Mouse (Mus musculus) stomach, embryonic 16.5 days (tissue): Measurements from ENCODE around the gene Gpr156. TPM values are rescaled to one million over a fixed set of nuclear protein-coding genes. Genes with fewer than 3 reads are reported as not detected.

Source experiments
- ATAC-seq: fragments of 200-750 bp; cut with Nextera tagmentation; 2 replicates; pipeline ENCODE4 v1.8.0; 2017; ENCODE audit warnings: moderate number of reproducible peaks, moderate TSS enrichment; ENCODE audit not compliant: insufficient read depth, low FRiP score
- H3K27ac ChIP-seq: fragments of 300-500 bp; sonication (generic); 2 replicates; pipeline ENCODE4 v1.5.1; 2014; ENCODE audit warnings: low read length
- H3K27me3 ChIP-seq: fragments of 300-500 bp; sonication (generic); 2 replicates; pipeline ENCODE4 v1.6.1; 2014; ENCODE audit warnings: low read length, control low read depth, mixed read lengths; ENCODE audit not compliant: control insufficient read depth, insufficient read depth
- H3K36me3 ChIP-seq: fragments of 300-500 bp; sonication (generic); 2 replicates; pipeline ENCODE4 v1.6.1; 2014; ENCODE audit warnings: low read length; ENCODE audit not compliant: control insufficient read depth, insufficient read depth
- H3K4me1 ChIP-seq: fragments of 300-500 bp; sonication (generic); 2 replicates; pipeline ENCODE4 v1.6.1; 2014; ENCODE audit warnings: low read length, control low read depth, mixed read lengths; ENCODE audit not compliant: control insufficient read depth, insufficient read depth
- H3K4me2 ChIP-seq: fragments of 300-500 bp; sonication (generic); 2 replicates; pipeline ENCODE4 v1.6.1; 2014; ENCODE audit warnings: low read depth, low read length, mixed read lengths
- H3K4me3 ChIP-seq: fragments of 300-500 bp; sonication (generic); replicated peaks from 2 replicates; pipeline ENCODE4 v1.5.1; 2014; ENCODE audit warnings: mild to moderate bottlenecking, low read length
- H3K9ac ChIP-seq: fragments of 300-500 bp; sonication (generic); 2 replicates; pipeline ENCODE4 v1.6.1; 2014; ENCODE audit warnings: low read length
- H3K9me3 ChIP-seq: fragments of 300-500 bp; sonication (generic); replicated peaks from 2 replicates; pipeline ENCODE4 v1.6.1; 2016; ENCODE audit warnings: low read length, control low read depth; ENCODE audit not compliant: control insufficient read depth
- WGBS: fragments of 180-500 bp; shearing (Covaris S2); extraction: QIAGEN DNeasy Blood & Tissue Kit; methylation state at CpG from one replicate; pipeline ENCODE4 v1.1.7; 2014; 5-methylcytosine and 5-hydroxymethylcytosine counted together
- polyA plus RNA-seq: library from polyadenylated mRNA; unstranded; fragments of >200 nt; fragmentation: Nextera tagmentation; extraction: Ambion mirVana; gene quantifications from 2 replicates; pipeline ENCODE4 v1.2.1, GENCODE M21; 2015

Gpr156 gene
- polyA plus RNA-seq, 1 experiment from 2014 or later: 0.05 TPM

DNA sequence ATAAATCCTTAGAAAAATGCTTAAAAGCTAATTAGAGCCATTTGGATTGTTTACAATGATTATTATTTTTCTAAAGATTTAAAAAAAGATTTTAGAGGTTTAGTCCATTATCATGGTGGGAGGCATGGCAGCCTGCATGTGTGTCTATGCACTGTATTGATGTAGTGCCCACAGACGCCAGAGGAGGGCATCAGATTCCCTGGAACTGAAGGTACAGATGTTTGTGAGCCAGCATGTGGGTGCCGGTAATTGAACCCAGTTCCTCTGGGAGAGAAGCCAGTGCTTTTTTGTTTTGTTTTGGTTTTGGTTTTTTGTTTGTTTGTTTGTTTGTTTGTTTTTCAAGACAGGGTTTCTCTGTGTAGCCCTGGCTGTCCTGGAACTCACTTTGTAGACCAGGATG, 13.3 kb downstream of the Gpr156 start:
- WGBS: 89% methylated on average over 2 of the region's 2 CpGs
- ATAC-seq: no peak
- H3K9ac ChIP-seq: no peak overlapping the region

DNA sequence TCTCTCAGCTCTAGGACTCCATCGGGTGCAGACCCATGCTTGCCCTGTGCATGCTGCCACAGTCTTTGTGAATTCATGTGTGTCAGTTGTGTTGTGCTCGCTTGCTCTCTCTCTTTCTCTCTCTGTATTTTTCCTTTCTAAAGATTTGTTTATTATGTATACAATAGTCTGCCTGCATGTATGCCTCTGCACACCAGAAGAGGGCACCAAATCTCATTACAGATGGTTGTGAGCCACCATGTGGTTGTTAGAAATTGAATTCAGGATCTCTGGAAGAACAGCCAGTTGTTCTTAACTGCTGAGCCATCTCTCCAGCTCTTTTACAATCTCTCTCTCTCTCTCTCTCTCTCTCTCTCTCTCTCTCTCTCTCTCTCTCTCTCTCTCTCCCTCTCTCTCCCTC, 18.6 kb downstream of the Gpr156 start:
- no peak overlapping the region for H3K27ac ChIP-seq
- H3K4me3 ChIP-seq: no peak overlapping the region
- no peaks in the 10 kb centered on the region for H3K27me3 ChIP-seq
- H3K4me2 ChIP-seq: no peak overlapping the region
- H3K9ac ChIP-seq: no peak overlapping the region
- no peaks in the 10 kb centered on the region for H3K9me3 ChIP-seq
- WGBS: 79% methylated on average over 2 of the region's 2 CpGs
- no peaks in the 10 kb centered on the region for H3K36me3 ChIP-seq
- no peaks in the 10 kb centered on the region for H3K4me1 ChIP-seq
- no peak for ATAC-seq

More for the DNA sequence above, 13.3 kb downstream of the Gpr156 start:
- Histone ChIP-seq H3K27me3 (no peaks in the 10 kb centered on the region), H3K27ac (no peak overlapping the region), H3K9me3 (no peaks in the 10 kb centered on the region), H3K4me3 (no peak overlapping the region), H3K4me2 (no peak overlapping the region), H3K36me3 (no peaks in the 10 kb centered on the region), H3K4me1 (no peaks in the 10 kb centered on the region)

DNA sequence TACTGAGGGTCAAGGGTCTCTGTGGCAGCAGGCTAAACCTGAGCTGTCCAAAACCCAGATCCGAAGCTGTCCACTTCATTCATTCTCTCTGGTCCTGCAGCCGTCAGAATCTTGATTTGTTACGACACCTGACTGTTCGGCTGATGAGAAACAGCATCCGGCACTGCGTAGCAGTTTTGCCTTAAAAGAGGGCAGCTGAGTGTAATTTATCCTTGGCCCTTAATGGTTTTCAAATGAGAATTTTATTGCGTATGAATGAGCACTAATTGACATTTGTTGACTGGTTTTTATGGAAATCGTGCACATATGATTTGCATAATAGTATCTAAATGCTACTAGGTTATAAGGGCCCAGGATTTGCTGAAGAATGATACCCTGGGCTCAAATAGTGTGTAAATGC, 21.0 kb downstream of the Gpr156 start:
- Histone ChIP-seq H3K27ac (no peak overlapping the region), H3K4me1 (no peaks in the 10 kb centered on the region), H3K36me3 (no peaks in the 10 kb centered on the region), H3K9me3 (no peaks in the 10 kb centered on the region), H3K4me2 (no peak overlapping the region), H3K4me3 (no peak overlapping the region), H3K9ac (no peak overlapping the region), H3K27me3 (no peaks in the 10 kb centered on the region)
- WGBS: 71% methylated on average over 8 of the region's 8 CpGs
- ATAC-seq: no peak

DNA sequence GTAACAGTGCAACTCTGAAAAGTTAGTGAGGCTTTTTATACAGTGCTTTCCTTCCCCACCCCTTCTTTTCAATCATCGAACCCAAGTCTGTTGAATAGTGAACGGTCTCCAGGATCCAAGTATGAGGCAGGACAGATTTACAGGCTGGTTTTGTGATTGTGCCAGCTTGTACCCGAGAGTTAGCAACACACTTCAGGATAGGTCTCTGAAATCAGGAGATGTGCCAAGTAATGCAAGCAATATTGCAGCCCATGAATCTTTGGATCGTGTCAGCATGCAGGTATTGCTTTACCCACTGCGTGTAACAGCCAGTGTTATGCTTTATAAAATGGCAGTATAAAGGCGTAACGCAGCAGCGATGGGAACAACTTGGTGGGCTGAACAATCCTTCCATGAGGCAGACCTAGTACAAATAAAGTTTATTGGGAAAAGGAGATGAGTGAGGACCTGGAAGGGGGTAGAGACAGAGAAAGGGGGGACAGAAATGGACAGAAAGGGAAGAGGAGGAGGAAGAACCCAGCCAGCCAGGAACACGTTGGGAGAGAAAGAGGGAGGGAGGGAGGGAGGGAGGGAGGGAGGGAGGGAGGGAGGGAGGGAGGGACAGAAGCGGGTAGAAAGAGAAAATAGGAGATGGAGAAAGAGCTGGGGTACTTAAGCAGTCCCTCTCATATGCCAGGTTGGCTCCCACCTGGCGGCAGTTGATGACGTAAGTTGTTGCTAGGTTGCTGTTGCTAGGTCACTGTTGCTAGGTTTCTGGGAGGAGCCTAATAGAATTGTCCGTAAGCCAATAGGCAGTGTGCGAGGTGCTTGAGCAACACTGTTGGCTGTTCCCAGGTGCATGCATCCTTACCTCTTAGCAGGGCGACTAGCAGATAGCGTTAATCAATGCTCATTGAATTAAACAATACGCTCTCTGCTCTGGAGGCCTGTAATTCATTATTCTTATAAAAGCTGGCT, 22.1 kb downstream of the Gpr156 start:
- Histone ChIP-seq H3K27me3 (no peaks in the 10 kb centered on the region), H3K4me3 (no peak overlapping the region), H3K36me3 (no peaks in the 10 kb centered on the region), H3K9ac (no peak overlapping the region), H3K9me3 (no peaks in the 10 kb centered on the region), H3K4me2 (no peak overlapping the region), H3K27ac (no peak overlapping the region), H3K4me1 (no peaks in the 10 kb centered on the region)
- WGBS: 54% methylated on average over 16 of the region's 17 CpGs
- peak; percentile 53; the same call in 1 of the 2 replicates for ATAC-seq

DNA sequence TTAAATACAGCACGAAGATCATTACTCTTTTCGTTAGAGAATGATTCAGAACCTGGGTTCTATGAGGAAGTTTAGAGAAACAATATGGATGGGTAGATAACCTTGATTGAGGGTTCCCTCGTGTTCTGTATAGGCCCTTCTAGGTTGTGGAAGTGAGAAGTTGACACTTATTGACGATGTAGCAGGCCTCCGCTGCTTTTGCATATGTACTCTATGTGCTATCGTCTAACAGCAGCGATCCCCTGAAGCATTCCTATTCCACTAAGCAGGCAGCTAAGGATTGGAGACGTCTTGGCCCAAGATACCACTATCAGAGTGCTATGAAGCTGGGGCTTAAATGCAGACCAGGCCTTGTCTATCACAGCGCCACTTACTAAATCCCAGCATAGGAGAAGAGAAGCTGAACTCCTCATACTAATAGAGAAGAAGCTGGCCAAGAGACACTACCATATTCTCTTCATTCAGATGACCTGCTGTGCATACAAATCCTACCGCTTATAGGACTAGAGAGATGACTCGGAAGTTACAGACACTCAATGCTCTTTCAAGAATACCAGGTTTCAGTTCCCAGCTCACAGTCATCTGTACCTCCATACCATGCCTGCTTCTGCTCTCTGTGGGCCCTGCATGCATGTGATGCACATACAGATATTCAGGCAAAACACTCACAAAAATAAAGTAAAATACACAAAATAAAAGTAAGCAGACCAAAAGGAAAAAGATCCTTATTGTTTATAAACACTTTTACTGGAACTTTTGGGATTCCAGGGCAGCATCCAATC, 23.0 kb downstream of the Gpr156 start:
- no peak for ATAC-seq
- Histone ChIP-seq H3K9me3 (no peaks in the 10 kb centered on the region), H3K4me2 (no peak overlapping the region), H3K4me3 (no peak overlapping the region), H3K27me3 (no peaks in the 10 kb centered on the region), H3K27ac (no peak overlapping the region), H3K36me3 (no peaks in the 10 kb centered on the region), H3K4me1 (no peaks in the 10 kb centered on the region), H3K9ac (no peak overlapping the region)
- 63% methylated on average over 11 of the region's 11 CpGs for WGBS

DNA sequence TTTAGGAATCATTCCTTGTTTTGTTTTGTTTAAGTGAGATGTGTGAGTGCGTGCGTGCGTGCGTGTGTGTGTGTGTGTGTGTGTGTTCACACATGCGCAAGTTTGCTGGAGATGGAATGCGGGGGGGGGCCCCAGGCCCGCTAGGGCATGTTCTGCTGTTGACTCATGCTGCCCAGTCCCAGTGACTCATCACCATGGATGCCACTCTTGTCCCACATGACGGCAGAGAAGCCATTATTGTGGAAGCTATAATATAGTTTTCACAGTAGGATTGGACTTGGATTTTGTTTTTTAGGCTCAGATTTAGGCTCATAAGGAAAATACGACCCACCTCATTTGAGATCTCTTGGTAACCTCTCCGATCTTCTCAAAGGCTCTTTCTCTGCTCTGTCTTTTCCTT, 24.0 kb downstream of the Gpr156 start:
- ATAC-seq: no peak
- 63% methylated on average over 10 of the region's 10 CpGs for WGBS
- H3K36me3 ChIP-seq: no peaks in the 10 kb centered on the region
- H3K4me3 ChIP-seq: no peak overlapping the region
- no peaks in the 10 kb centered on the region for H3K9me3 ChIP-seq
- no peak overlapping the region for H3K4me2 ChIP-seq
- no peaks in the 10 kb centered on the region for H3K27me3 ChIP-seq
- no peaks in the 10 kb centered on the region for H3K4me1 ChIP-seq
- no peak overlapping the region for H3K27ac ChIP-seq
- no peak overlapping the region for H3K9ac ChIP-seq

DNA sequence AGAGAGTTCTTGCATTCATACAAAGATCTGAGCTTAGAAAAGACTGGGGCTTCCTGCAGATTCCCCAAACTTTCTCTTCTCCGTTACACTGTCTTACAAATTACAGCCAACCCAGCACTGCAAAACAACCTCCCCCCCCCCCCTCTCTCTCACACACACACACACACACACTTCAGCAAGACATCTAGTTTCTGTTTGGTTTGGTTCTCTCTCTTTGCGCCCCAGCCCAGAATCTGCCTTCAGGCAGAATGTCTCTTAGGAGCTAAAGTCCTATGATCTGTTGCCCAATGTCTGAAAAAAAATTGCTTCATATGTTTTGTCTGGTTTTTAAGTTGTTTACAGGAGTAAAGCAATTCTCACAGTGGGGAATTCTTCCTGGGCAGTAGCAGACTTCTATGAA, 27.4 kb downstream of the Gpr156 start:
- H3K27ac ChIP-seq: no peak overlapping the region
- no peak overlapping the region for H3K4me2 ChIP-seq
- no peaks in the 10 kb centered on the region for H3K9me3 ChIP-seq
- no peak for ATAC-seq
- H3K27me3 ChIP-seq: no peaks in the 10 kb centered on the region
- no peak overlapping the region for H3K4me3 ChIP-seq
- H3K36me3 ChIP-seq: no peaks in the 10 kb centered on the region
- no peaks in the 10 kb centered on the region for H3K4me1 ChIP-seq
- WGBS: 49% methylated on average over 2 of the region's 2 CpGs
- no peak overlapping the region for H3K9ac ChIP-seq

DNA sequence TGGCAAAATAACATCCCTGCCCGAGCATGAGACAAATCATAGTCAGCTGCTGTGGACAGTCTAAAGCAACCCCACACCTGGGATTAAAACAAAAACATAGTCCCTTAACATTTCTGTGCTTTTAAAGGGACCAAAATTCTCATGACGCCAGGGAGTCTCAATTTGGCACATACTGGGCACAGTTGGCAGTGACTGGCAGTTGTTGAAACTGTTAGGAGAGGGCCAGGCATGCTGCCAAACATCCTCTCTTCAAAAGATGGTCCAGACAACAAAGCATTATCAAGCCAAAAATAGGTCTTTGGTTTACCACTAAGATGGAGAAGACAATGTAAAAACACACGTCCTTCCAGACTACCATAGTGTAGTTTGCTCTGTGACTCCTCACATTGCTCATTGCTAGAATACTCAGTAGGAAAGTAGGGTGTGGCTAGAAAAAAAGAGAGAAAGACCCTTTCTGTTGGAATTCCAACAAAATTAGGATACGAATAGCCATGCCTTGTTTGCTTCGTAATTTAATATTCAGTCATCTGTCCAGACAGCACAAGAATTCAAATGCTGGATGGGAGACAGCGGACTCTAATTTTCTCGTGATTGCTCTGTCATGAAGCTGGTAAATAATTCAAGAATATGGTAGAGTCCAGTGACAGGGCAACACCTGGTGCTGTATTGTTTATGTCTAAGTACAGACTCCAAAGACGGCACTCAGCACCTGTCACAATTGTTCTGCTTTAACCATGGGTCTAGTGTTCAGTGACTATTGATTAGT, 28.9 kb downstream of the Gpr156 start:
- Histone ChIP-seq H3K9ac (no peak overlapping the region), H3K27ac (no peak overlapping the region), H3K36me3 (no peaks in the 10 kb centered on the region), H3K27me3 (no peaks in the 10 kb centered on the region), H3K4me2 (no peak overlapping the region), H3K4me3 (no peak overlapping the region), H3K9me3 (no peaks in the 10 kb centered on the region), H3K4me1 (no peaks in the 10 kb centered on the region)
- no peak for ATAC-seq
- WGBS: 66% methylated on average over 8 of the region's 8 CpGs
